Mouse (Mus musculus) kidney, adult 2 months (tissue): ENCODE data around the gene Rpl27.

Experiments used
- CTCF ChIP-seq: fragments of 200-500 bp; conservative IDR thresholded peaks from 2 replicates; pipeline ENCODE4 v1.5.1; 2011; ENCODE audit warnings: low read depth, mild to moderate bottlenecking, control low read depth, low read length, moderate library complexity, mixed read lengths; ENCODE audit not compliant: insufficient read depth, insufficient read length
- POLR2A ChIP-seq: fragments of 200-500 bp; IDR thresholded peaks from one replicate; pipeline ENCODE4 v1.6.1; 2011; ENCODE audit warnings: low read depth, low read length, control low read depth

DNA sequence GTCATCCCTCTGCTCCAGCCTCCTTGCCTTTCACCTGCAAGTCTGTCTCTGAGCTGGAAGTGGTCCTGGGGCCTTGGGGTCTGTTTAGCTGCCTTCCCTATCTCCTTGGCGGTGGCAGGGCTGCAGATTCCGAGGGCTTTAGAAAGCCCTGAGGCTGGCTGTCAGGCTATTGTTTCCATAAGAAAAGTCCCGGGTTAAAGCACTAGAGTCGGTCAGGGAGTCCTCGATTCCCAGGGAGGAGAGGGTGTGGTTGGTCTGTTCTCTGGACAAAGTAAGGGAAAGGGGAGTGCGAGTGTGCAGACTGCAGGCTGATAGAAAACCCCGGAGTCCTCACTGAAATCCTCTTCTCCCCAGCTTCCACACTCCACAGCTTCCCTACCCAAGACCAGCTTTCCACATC lies 28.1 kb downstream of the Rpl27 start:
- TF ChIP-seq CTCF = no peak
- no peak for TF ChIP-seq POLR2A
